ENCODE assay signal across 26 mouse cellular contexts in genomic region chr10:125973726-125974125, GRCm38 (mm10). TPM values are rescaled to one million over a fixed set of nuclear protein-coding genes. Genes with fewer than 3 reads are reported as not detected.
A peak's percentile ranks its signal among the peaks of the same experiment; 100 is the strongest.
DNase-seq lines count a peak whose midpoint lies in the region; ATAC-seq and TF ChIP-seq lines count a peak whose summit lies in the region.
"Had no signal": no experiment of that assay in that cellular context is flagged by ENCODE, and none has a peak within 500 bp of the region (broad histone marks: within the 10 kb centered on the region; RNA-seq: fewer than 3 reads in every experiment).

No protein-coding gene starts in this region.

- no peak overlapping the region for H3K27ac ChIP-seq in embryonic facial prominence, embryonic 11.5 days (replicated peaks; ENCODE audit: low read depth, low read length)
- H3K27ac ChIP-seq in limb, embryonic 10.5 days = peak overlapping the region; percentile 69
- H3K27ac ChIP-seq: hindbrain, postnatal 0 days; midbrain, embryonic 12.5 days; neural tube, embryonic 12.5 days had no signal

- H3ac ChIP-seq in myocyte (ENCODE audit: control insufficient read depth, insufficient read length) = no peak overlapping the region

- no peaks in the 10 kb centered on the region for H3K27me3 ChIP-seq in embryonic facial prominence, embryonic 11.5 days (ENCODE audit: control insufficient read depth, insufficient read depth, low read length)
- H3K27me3 ChIP-seq in limb, embryonic 10.5 days (ENCODE audit: low read depth, poor library complexity, severe bottlenecking) = no peaks in the 10 kb centered on the region
- no peaks in the 10 kb centered on the region for H3K27me3 ChIP-seq in myocyte (ENCODE audit: control insufficient read depth, insufficient read depth, insufficient read length)
- H3K27me3 ChIP-seq: midbrain, embryonic 12.5 days; neural tube, embryonic 12.5 days; Patski had no signal

- no peak for TF ChIP-seq POLR2A in myocyte (IDR thresholded peaks at IDR 0.05; ENCODE audit: insufficient read length, low read depth)

- no peaks in the 10 kb centered on the region for H3K9me3 ChIP-seq in embryonic facial prominence, embryonic 11.5 days (replicated peaks; ENCODE audit: control insufficient read depth, low read length)
- H3K9me3 ChIP-seq in limb, embryonic 10.5 days (replicated peaks) = no peaks in the 10 kb centered on the region
- H3K9me3 ChIP-seq: midbrain, embryonic 12.5 days; neural tube, embryonic 12.5 days had no signal

- no peak overlapping the region for H3K9ac ChIP-seq in embryonic facial prominence, embryonic 11.5 days (replicated peaks; ENCODE audit: low read length)
- H3K9ac ChIP-seq: midbrain, embryonic 12.5 days; neural tube, embryonic 12.5 days had no signal

- DNase-seq in embryo, embryonic 10.5 days (ENCODE audit: low spot score) = peak; percentile 61
- no peak for DNase-seq in embryo, embryonic 11 days
- peak; percentile 60 for DNase-seq in embryonic facial prominence, embryonic 11.5 days (ENCODE audit: low spot score)
- no peak for DNase-seq in limb, embryonic 10.5 days (ENCODE audit: low spot score)
- no peak for DNase-seq in neural tube, embryonic 10.5 days (ENCODE audit: extremely low spot score, low spot score)
- DNase-seq: adrenal gland, postnatal 36 days; cerebellum, adult 9-10 months; kidney, adult 9 months; kidney, postnatal 14 days; layer of hippocampus, postnatal 36 days; lung, adult 18-20 months; lung, postnatal 10 days; retina, postnatal 1 day; right cerebral cortex, postnatal 25 days; spleen, adult 18-20 months; thymus, postnatal 25 days had no signal

- no peak overlapping the region for H3K4me3 ChIP-seq in embryonic facial prominence, embryonic 11.5 days (ENCODE audit: low read depth, low read length)
- no peak overlapping the region for H3K4me3 ChIP-seq in limb, embryonic 10.5 days
- no peak overlapping the region for H3K4me3 ChIP-seq in myocyte
- H3K4me3 ChIP-seq: midbrain, embryonic 12.5 days; neural tube, embryonic 12.5 days had no signal

- H3K79me2 ChIP-seq in myocyte (ENCODE audit: control insufficient read depth, insufficient read depth) = peaks cover 62% of the 10 kb centered on the region

- no peak overlapping the region for H3K4me2 ChIP-seq in embryonic facial prominence, embryonic 11.5 days (ENCODE audit: low read depth, low read length)
- H3K4me2 ChIP-seq in myocyte (ENCODE audit: low read depth) = peak overlapping the region; percentile 72
- H3K4me2 ChIP-seq: heart, embryonic 11.5 days; liver, embryonic 11.5 days; midbrain, embryonic 12.5 days; neural tube, embryonic 12.5 days had no signal

- H3K36me3 ChIP-seq in embryonic facial prominence, embryonic 11.5 days (replicated peaks; ENCODE audit: control insufficient read depth, insufficient read depth, low read depth, low read length) = no peaks in the 10 kb centered on the region; the same call in 1 of the 2 replicates
- H3K36me3 ChIP-seq in limb, embryonic 10.5 days = peaks cover 56% of the 10 kb centered on the region
- H3K36me3 ChIP-seq in myocyte (ENCODE audit: control insufficient read depth, insufficient read depth) = peaks cover 18% of the 10 kb centered on the region

- no peaks in the 10 kb centered on the region; the same call in none of the 2 replicates for H3K4me1 ChIP-seq in embryonic facial prominence, embryonic 11.5 days (ENCODE audit: control insufficient read depth, insufficient read depth, low read length)
- peaks cover 86% of the 10 kb centered on the region for H3K4me1 ChIP-seq in limb, embryonic 10.5 days

- 39% methylated on average over 7 of the region's 7 CpGs for WGBS in embryonic facial prominence, embryonic 11.5 days
- 26% methylated on average over 7 of the region's 7 CpGs for WGBS in limb, embryonic 10.5 days

- no peak for ATAC-seq in embryonic facial prominence, embryonic 11.5 days (replicated peaks; ENCODE audit: insufficient number of reproducible peaks, low FRiP score, low TSS enrichment, low read depth)
- no peak for ATAC-seq in megakaryocyte-erythroid progenitor cell, adult 5-6 weeks (replicated peaks; ENCODE audit: low FRiP score, low TSS enrichment, poor library complexity, severe bottlenecking)
- ATAC-seq: CD4-positive, CD25-positive, alpha-beta regulatory T cell, adult 4 months; hindbrain, postnatal 0 days; intestine, embryonic 16.5 days; Patski had no signal

TF ChIP-seq in myocyte, 11 proteins besides CTCF, POLR2A, EP300 and RAD21:
- TF ChIP-seq MYOG (IDR thresholded peaks at IDR 0.05; ENCODE audit: control insufficient read depth in 1 of 3, insufficient read depth in 1 of 3, insufficient read length in 2 of 3, low read depth in 2 of 3) = no peak
- TF ChIP-seq TCF12 (IDR thresholded peaks at IDR 0.05; ENCODE audit: insufficient read depth, poor library complexity, severe bottlenecking) = no peak
- TF ChIP-seq REST (IDR thresholded peaks at IDR 0.05; ENCODE audit: insufficient read depth, insufficient read length) = no peak
- no peak for TF ChIP-seq SRF (IDR thresholded peaks at IDR 0.05; ENCODE audit: control insufficient read depth, insufficient read length, low read depth)
- no peak for TF ChIP-seq POLR2AphosphoS2 (IDR thresholded peaks at IDR 0.05; ENCODE audit: insufficient read length, low read depth)

RNA-seq across cellular contexts. Expression of gene Lrig3, which starts 7.8 kb away (rescaled TPM):
- 28.6 and 32.9 TPM in 2 replicates for polyA plus RNA-seq in embryonic facial prominence, embryonic 11.5 days (2014; fragmentation: Nextera tagmentation; extraction: Ambion mirVana)
- polyA plus RNA-seq in limb, embryonic 10.5 days (2016; fragmentation: Nextera tagmentation; extraction: Ambion mirVana) = 31.6 and 49.9 TPM in 2 replicates
- 8.0 TPM for polyA plus RNA-seq in myocyte (2012; fragmentation: generic; extraction: Trizol)
- 0.52 and 0.59 TPM in 2 replicates for total RNA-seq in megakaryocyte-erythroid progenitor cell, adult 5-6 weeks (2014; fragmentation: Nextera tagmentation)
- 1.3 TPM in 1 of 2 replicates, not detected in the other for total RNA-seq in megakaryocyte-erythroid progenitor cell, adult 5-6 weeks (2017)

Comparison
In these comparisons a context has a peak if more than half of its experiments do, and no peak if none do; other contexts are left out.
1. DNase-seq: peak in embryo, embryonic 10.5 days (single experiment) and embryonic facial prominence, embryonic 11.5 days (single experiment); none in embryo, embryonic 11 days (single experiment), limb, embryonic 10.5 days (single experiment) and neural tube, embryonic 10.5 days (single experiment).